Mouse (Mus musculus) kidney, postnatal 0 days (tissue): Measurements from ENCODE around the gene H2-D1. TPM values are rescaled to one million over a fixed set of nuclear protein-coding genes. Genes with fewer than 3 reads are reported as not detected.

Experiments
- ATAC-seq: fragments of 200-750 bp; cut with Nextera tagmentation; replicated peaks from 2 replicates; pipeline ENCODE4 v1.8.0; 2017; ENCODE audit warnings: low read depth, moderate number of reproducible peaks, moderate TSS enrichment, moderate library complexity; ENCODE audit not compliant: low FRiP score
- DNase-seq: peaks from one replicate; pipeline ENCODE4 v3.0.0-alpha.2; 2016; ENCODE audit warnings: low spot score
- H3K27ac ChIP-seq: fragments of 300-500 bp; sonication (generic); 2 replicates; pipeline ENCODE4 v1.5.1; 2014; ENCODE audit warnings: mild to moderate bottlenecking
- H3K27me3 ChIP-seq: fragments of 300-500 bp; sonication (generic); 2 replicates; pipeline ENCODE4 v1.6.1; 2014; ENCODE audit warnings: low read length, mixed read lengths; ENCODE audit not compliant: insufficient read depth
- H3K36me3 ChIP-seq: fragments of 300-500 bp; sonication (generic); 2 replicates; pipeline ENCODE4 v1.6.1; 2014; ENCODE audit warnings: low read length, mixed read lengths; ENCODE audit not compliant: insufficient read depth
- H3K4me1 ChIP-seq: fragments of 300-500 bp; sonication (generic); replicated peaks from 2 replicates; pipeline ENCODE4 v1.6.1; 2014; ENCODE audit warnings: antibody characterized with exemption, low read length, mixed read lengths; ENCODE audit not compliant: insufficient read depth
- H3K4me2 ChIP-seq: fragments of 300-500 bp; sonication (generic); 2 replicates; pipeline ENCODE4 v1.6.1; 2014; ENCODE audit warnings: mild to moderate bottlenecking, low read length, moderate library complexity, mixed read lengths
- H3K4me3 ChIP-seq: fragments of 300-500 bp; sonication (generic); replicated peaks from 2 replicates; pipeline ENCODE4 v1.5.1; 2014; ENCODE audit warnings: low read depth, low read length
- H3K9ac ChIP-seq: fragments of 300-500 bp; sonication (generic); 2 replicates; pipeline ENCODE4 v1.6.1; 2014; ENCODE audit warnings: low read depth, low read length
- H3K9me3 ChIP-seq: fragments of 300-500 bp; sonication (generic); replicated peaks from 2 replicates; pipeline ENCODE4 v1.6.1; 2016; ENCODE audit warnings: low read length, inconsistent platforms, mixed read lengths
- CTCF ChIP-seq: IDR thresholded peaks from 2 replicates; pipeline ENCODE4 v1.5.1; 2016; ENCODE audit warnings: antibody characterized with exemption, low read depth, mild to moderate bottlenecking, moderate library complexity
- WGBS: fragments of 180-500 bp; shearing (Covaris S2); extraction: QIAGEN DNeasy Blood & Tissue Kit; methylation state at CpG from one replicate; pipeline ENCODE4 v1.1.7; 2014; 5-methylcytosine and 5-hydroxymethylcytosine counted together
- polyA plus RNA-seq: library from polyadenylated mRNA; unstranded; fragments of >200 nt; fragmentation: Nextera tagmentation; extraction: Ambion mirVana; gene quantifications from 2 replicates; pipeline ENCODE4 v1.2.1, GENCODE M21; 2015

H2-D1 gene
- polyA plus RNA-seq, 1 experiment from 2014 or later: 111 TPM

- ATAC-seq (no peak), DNase-seq (no peak)
- Histone ChIP-seq H3K4me1 (no peaks in the 10 kb centered on the region), H3K9ac (no peak overlapping the region), H3K27ac (no peak overlapping the region), H3K9me3 (no peaks in the 10 kb centered on the region), H3K36me3 (no peaks in the 10 kb centered on the region), H3K27me3 (no peaks in the 10 kb centered on the region; the same call in 1 of the 2 replicates), H3K4me3 (no peak overlapping the region), H3K4me2 (no peak overlapping the region)
- no peak for TF ChIP-seq CTCF
- 71% methylated on average over 3 of the region's 3 CpGs for WGBS
Measured at GRCm38 (mm10) chr17:35272249-35272648, 9.7 kb downstream of the H2-D1 start.

- DNase-seq (peak; percentile 88), ATAC-seq (peak; percentile 72; the same call in 1 of the 2 replicates)
- Histone ChIP-seq H3K9ac (no peak overlapping the region), H3K4me2 (no peak overlapping the region), H3K27ac (no peak overlapping the region), H3K9me3 (no peaks in the 10 kb centered on the region), H3K4me1 (no peaks in the 10 kb centered on the region), H3K4me3 (no peak overlapping the region), H3K27me3 (no peaks in the 10 kb centered on the region; the same call in 1 of the 2 replicates), H3K36me3 (no peaks in the 10 kb centered on the region)
- WGBS: 5% methylated on average over 11 of the region's 11 CpGs
- peak; percentile 94 for TF ChIP-seq CTCF
Measured at GRCm38 (mm10) chr17:35274770-35275169, 12.2 kb downstream of the H2-D1 start.

GRCm38 (mm10) chr17:35276304-35276864 lies 13.9 kb downstream of the H2-D1 start:
- Histone ChIP-seq H3K27me3 (no peaks in the 10 kb centered on the region; the same call in 1 of the 2 replicates), H3K4me1 (no peaks in the 10 kb centered on the region), H3K27ac (no peak overlapping the region), H3K9me3 (no peaks in the 10 kb centered on the region), H3K4me2 (no peak overlapping the region), H3K9ac (no peak overlapping the region), H3K36me3 (no peaks in the 10 kb centered on the region), H3K4me3 (no peak overlapping the region)
- TF ChIP-seq CTCF: no peak
- no peak for DNase-seq
- ATAC-seq: no peak; the same call in 1 of the 2 replicates
- WGBS: 16% methylated on average over 13 of the region's 13 CpGs

GRCm38 (mm10) chr17:35278049-35278448 lies 15.5 kb downstream of the H2-D1 start:
- ATAC-seq: no peak
- Histone ChIP-seq H3K27me3 (no peaks in the 10 kb centered on the region; the same call in 1 of the 2 replicates), H3K27ac (no peak overlapping the region), H3K9ac (no peak overlapping the region), H3K36me3 (no peaks in the 10 kb centered on the region), H3K9me3 (no peaks in the 10 kb centered on the region), H3K4me2 (no peak overlapping the region), H3K4me3 (no peak overlapping the region), H3K4me1 (no peaks in the 10 kb centered on the region)
- 65% methylated on average over 8 of the region's 8 CpGs for WGBS
- no peak for DNase-seq
- TF ChIP-seq CTCF: no peak

GRCm38 (mm10) chr17:35278957-35279688 lies 16.6 kb downstream of the H2-D1 start:
- WGBS: 88% methylated on average over 13 of the region's 13 CpGs
- Histone ChIP-seq H3K4me1 (no peaks in the 10 kb centered on the region), H3K4me2 (no peak overlapping the region), H3K27me3 (no peaks in the 10 kb centered on the region; the same call in 1 of the 2 replicates), H3K9me3 (no peaks in the 10 kb centered on the region), H3K4me3 (no peak overlapping the region), H3K27ac (no peak overlapping the region), H3K9ac (no peak overlapping the region), H3K36me3 (no peaks in the 10 kb centered on the region)
- ATAC-seq (no peak), DNase-seq (no peak)
- no peak for TF ChIP-seq CTCF

- H3K4me1 ChIP-seq: no peaks in the 10 kb centered on the region
- no peak for TF ChIP-seq CTCF
- no peak overlapping the region for H3K27ac ChIP-seq
- no peak for ATAC-seq
- 71% methylated on average over 3 of the region's 3 CpGs for WGBS
- no peaks in the 10 kb centered on the region for H3K9me3 ChIP-seq
- no peaks in the 10 kb centered on the region; the same call in 1 of the 2 replicates for H3K27me3 ChIP-seq
- H3K4me2 ChIP-seq: no peak overlapping the region
- DNase-seq: no peak
- no peak overlapping the region for H3K9ac ChIP-seq
- no peak overlapping the region for H3K4me3 ChIP-seq
- no peaks in the 10 kb centered on the region for H3K36me3 ChIP-seq
Measured at GRCm38 (mm10) chr17:35280276-35280675, 17.7 kb downstream of the H2-D1 start.
